Comparison of ENCODE assay signal across 25 mouse cellular contexts in the genomic region with DNA sequence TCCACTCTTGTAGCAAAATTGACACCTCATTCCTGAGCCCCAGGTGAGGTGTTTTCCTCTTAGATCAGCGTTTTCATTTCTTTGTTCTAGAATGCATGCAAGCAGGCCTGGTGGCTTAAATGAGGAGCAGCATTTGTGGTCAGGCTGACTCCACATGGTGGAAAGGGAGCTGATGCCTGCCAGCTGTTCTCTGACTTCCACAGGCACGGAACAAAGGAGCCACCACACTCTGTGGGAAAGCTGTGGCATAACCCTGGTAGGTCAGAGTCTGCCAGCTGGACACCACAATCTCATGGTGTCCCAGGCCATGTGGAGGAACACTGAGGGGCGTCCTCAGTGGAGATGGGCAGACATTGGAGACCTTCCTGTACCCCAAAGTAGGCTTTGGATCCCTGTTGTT. TPM values are rescaled to one million over a fixed set of nuclear protein-coding genes. Genes with fewer than 3 reads are reported as not detected.
DNase-seq lines count a peak whose midpoint lies in the region; ATAC-seq and TF ChIP-seq lines count a peak whose summit lies in the region.
"Had no signal": no experiment of that assay in that cellular context is flagged by ENCODE, and none has a peak within 500 bp of the region (broad histone marks: within the 10 kb centered on the region; RNA-seq: fewer than 3 reads in every experiment).

No protein-coding gene starts in this region.

- no peak overlapping the region for H3K4me2 ChIP-seq in limb, embryonic 11.5 days (ENCODE audit: low read depth, severe bottlenecking)
- H3K4me2 ChIP-seq in lung, embryonic 14.5 days = no peak overlapping the region
- no peak overlapping the region for H3K4me2 ChIP-seq in limb, embryonic 15.5 days
- H3K4me2 ChIP-seq: embryonic facial prominence, embryonic 13.5 days; forebrain, embryonic 13.5 days; heart, embryonic 11.5 days; hindbrain, embryonic 12.5 days; hindbrain, embryonic 15.5 days had no signal

- WGBS in limb, embryonic 11.5 days = 68% methylated on average over 3 of the region's 3 CpGs
- WGBS in limb, embryonic 10.5 days = 82% methylated on average over 3 of the region's 3 CpGs
- WGBS in lung, embryonic 14.5 days = 43% methylated on average over 3 of the region's 3 CpGs
- 55% methylated on average over 3 of the region's 3 CpGs for WGBS in limb, embryonic 15.5 days

- no peak for TF ChIP-seq CTCF in lung, embryonic 14.5 days (IDR thresholded peaks at IDR 0.05; ENCODE audit: low read depth)

- ATAC-seq in limb, embryonic 11.5 days (ENCODE audit: insufficient number of reproducible peaks, low FRiP score, low TSS enrichment, low read depth) = no peak
- ATAC-seq in lung, embryonic 14.5 days (ENCODE audit: insufficient read depth) = no peak
- ATAC-seq in limb, embryonic 15.5 days (ENCODE audit: insufficient number of reproducible peaks, low FRiP score, low TSS enrichment, low read depth) = 0 out of 2 replicates have a peak, but pooled peaks have one; percentile 21
- ATAC-seq: forebrain, embryonic 13.5 days; forebrain, embryonic 16.5 days; Patski had no signal

- no peak for DNase-seq in limb, embryonic 11.5 days (ENCODE audit: low spot score)
- no peak for DNase-seq in limb, embryonic 10.5 days (ENCODE audit: low spot score)
- peak; percentile 28 for DNase-seq in lung, embryonic 14.5 days
- DNase-seq in lung, postnatal 36 days = no peak
- DNase-seq in cerebellum, adult 18-20 months = no peak
- DNase-seq: adrenal gland, postnatal 10 days; adrenal gland, postnatal 36 days; B cell, adult 2 months; cerebellum, adult 2 months; cerebellum, adult 9-11 months; cerebellum, postnatal 25 days; gastrocnemius, adult 2 months; gastrocnemius, postnatal 14 days; heart, adult 11 months had no signal

- H3K4me3 ChIP-seq in limb, embryonic 11.5 days (ENCODE audit: low read depth, low read length) = no peak overlapping the region
- H3K4me3 ChIP-seq in limb, embryonic 10.5 days = no peak overlapping the region
- no peak overlapping the region for H3K4me3 ChIP-seq in lung, embryonic 14.5 days (ENCODE audit: low read depth, low read length)
- H3K4me3 ChIP-seq in limb, embryonic 15.5 days = no peak overlapping the region
- H3K4me3 ChIP-seq: embryonic facial prominence, embryonic 13.5 days; forebrain, embryonic 10.5 days; forebrain, embryonic 13.5 days; gastrocnemius, adult 2 months; hindbrain, embryonic 12.5 days; hindbrain, embryonic 15.5 days had no signal

- H3K9me3 ChIP-seq in limb, embryonic 11.5 days (ENCODE audit: control insufficient read depth, low read length) = no peaks in the 10 kb centered on the region
- H3K9me3 ChIP-seq in limb, embryonic 10.5 days (replicated peaks) = no peaks in the 10 kb centered on the region
- no peaks in the 10 kb centered on the region for H3K9me3 ChIP-seq in lung, embryonic 14.5 days (ENCODE audit: low read depth, low read length)
- H3K9me3 ChIP-seq in limb, embryonic 15.5 days = no peaks in the 10 kb centered on the region
- H3K9me3 ChIP-seq: embryonic facial prominence, embryonic 13.5 days; forebrain, embryonic 10.5 days; forebrain, embryonic 13.5 days; hindbrain, embryonic 12.5 days; hindbrain, embryonic 15.5 days had no signal

- 0 out of 2 replicates have a peak overlapping the region, but pooled peaks have one; percentile 21 for H3K27ac ChIP-seq in limb, embryonic 11.5 days (replicated peaks; ENCODE audit: low read depth, low read length)
- no peak overlapping the region for H3K27ac ChIP-seq in limb, embryonic 10.5 days
- no peak overlapping the region for H3K27ac ChIP-seq in lung, embryonic 14.5 days (ENCODE audit: low read depth)
- H3K27ac ChIP-seq in limb, embryonic 15.5 days = no peak overlapping the region
- H3K27ac ChIP-seq: embryonic facial prominence, embryonic 13.5 days; forebrain, embryonic 10.5 days; forebrain, embryonic 13.5 days; gastrocnemius, adult 2 months; hindbrain, embryonic 12.5 days; hindbrain, embryonic 15.5 days had no signal

- no peaks in the 10 kb centered on the region for H3K27me3 ChIP-seq in limb, embryonic 11.5 days (ENCODE audit: control insufficient read depth, insufficient read depth, low read length)
- H3K27me3 ChIP-seq in limb, embryonic 10.5 days (ENCODE audit: low read depth, poor library complexity, severe bottlenecking) = peaks cover 6% of the 10 kb centered on the region
- 0 out of 2 replicates have a peak, but pooled peaks cover 2% of the 10 kb centered on the region for H3K27me3 ChIP-seq in lung, embryonic 14.5 days (ENCODE audit: insufficient read depth, low read length)
- H3K27me3 ChIP-seq in limb, embryonic 15.5 days = no peaks in the 10 kb centered on the region
- H3K27me3 ChIP-seq: embryonic facial prominence, embryonic 13.5 days; forebrain, embryonic 13.5 days; hindbrain, embryonic 12.5 days; hindbrain, embryonic 15.5 days had no signal

- no peak overlapping the region for H3K9ac ChIP-seq in limb, embryonic 11.5 days (ENCODE audit: low read length)
- no peak overlapping the region for H3K9ac ChIP-seq in lung, embryonic 14.5 days
- H3K9ac ChIP-seq in limb, embryonic 15.5 days = no peak overlapping the region
- H3K9ac ChIP-seq: embryonic facial prominence, embryonic 13.5 days; forebrain, embryonic 13.5 days; hindbrain, embryonic 12.5 days; hindbrain, embryonic 15.5 days had no signal

- no peaks in the 10 kb centered on the region for H3K36me3 ChIP-seq in limb, embryonic 11.5 days (ENCODE audit: control insufficient read depth, insufficient read depth, low read length)
- no peaks in the 10 kb centered on the region for H3K36me3 ChIP-seq in limb, embryonic 10.5 days
- no peaks in the 10 kb centered on the region for H3K36me3 ChIP-seq in lung, embryonic 14.5 days (ENCODE audit: insufficient read depth)
- H3K36me3 ChIP-seq in limb, embryonic 15.5 days = no peaks in the 10 kb centered on the region
- H3K36me3 ChIP-seq: embryonic facial prominence, embryonic 13.5 days; forebrain, embryonic 10.5 days; G1E; hindbrain, embryonic 12.5 days; hindbrain, embryonic 15.5 days had no signal

- no peaks in the 10 kb centered on the region for H3K4me1 ChIP-seq in limb, embryonic 11.5 days (ENCODE audit: control insufficient read depth, insufficient read depth, low read length)
- H3K4me1 ChIP-seq in limb, embryonic 10.5 days = peaks cover 8% of the 10 kb centered on the region; the same call in 1 of the 2 replicates
- no peaks in the 10 kb centered on the region for H3K4me1 ChIP-seq in lung, embryonic 14.5 days (ENCODE audit: insufficient read depth)
- peaks cover 13% of the 10 kb centered on the region for H3K4me1 ChIP-seq in limb, embryonic 15.5 days
- H3K4me1 ChIP-seq: forebrain, embryonic 13.5 days; hindbrain, embryonic 12.5 days; hindbrain, embryonic 15.5 days had no signal

RNA-seq across cellular contexts. Expression of a gene that starts 7.0 kb away (rescaled TPM):
- 0.05 and 0.23 TPM in 2 replicates for polyA plus RNA-seq in limb, embryonic 11.5 days (2014; fragmentation: Nextera tagmentation; extraction: Ambion mirVana)
- polyA plus RNA-seq in limb, embryonic 10.5 days (2016; fragmentation: Nextera tagmentation; extraction: Ambion mirVana) = not detected in 2 replicates
- not detected in 2 replicates for polyA plus RNA-seq in lung, embryonic 14.5 days (2014; fragmentation: Nextera tagmentation; extraction: Ambion mirVana)
- polyA plus RNA-seq in limb, embryonic 15.5 days (2015; fragmentation: Nextera tagmentation; extraction: Ambion mirVana) = 0.09 and 0.15 TPM in 2 replicates
- polyA plus RNA-seq: cerebellum, adult 2 months; embryonic facial prominence, embryonic 13.5 days; forebrain, embryonic 10.5 days; forebrain, embryonic 13.5 days; forebrain, embryonic 16.5 days; G1E; heart, embryonic 11.5 days; heart, embryonic 14.5 days; hindbrain, embryonic 12.5 days; hindbrain, embryonic 15.5 days; Patski had no signal

RNA-seq across cellular contexts. Expression of a gene that starts 26.5 kb away (rescaled TPM):
- polyA plus RNA-seq in limb, embryonic 11.5 days (2014; fragmentation: Nextera tagmentation; extraction: Ambion mirVana) = 0.11 TPM in 1 of 2 replicates, not detected in the other
- polyA plus RNA-seq in limb, embryonic 10.5 days (2016; fragmentation: Nextera tagmentation; extraction: Ambion mirVana) = 0.06 TPM in 1 of 2 replicates, not detected in the other
- 0.05 and 0.07 TPM in 2 replicates for polyA plus RNA-seq in lung, embryonic 14.5 days (2014; fragmentation: Nextera tagmentation; extraction: Ambion mirVana)
- 0.05 and 0.09 TPM in 2 replicates for polyA plus RNA-seq in limb, embryonic 15.5 days (2015; fragmentation: Nextera tagmentation; extraction: Ambion mirVana)
- polyA plus RNA-seq: cerebellum, adult 2 months; forebrain, embryonic 16.5 days; G1E; Patski had no signal
